Mouse (Mus musculus) forebrain, embryonic 15.5 days (tissue): ENCODE results near the gene Snd1. TPM values are rescaled to one million over a fixed set of nuclear protein-coding genes. Genes with fewer than 3 reads are reported as not detected.

ENCODE experiments used
- ATAC-seq: fragments of 200-750 bp; cut with Nextera tagmentation; replicated peaks from 2 replicates; pipeline ENCODE4 v1.8.0; 2017; ENCODE audit warnings: mild to moderate bottlenecking, moderate TSS enrichment, moderate library complexity
- H3K27ac ChIP-seq: fragments of 300-500 bp; sonication (generic); replicated peaks from 2 replicates; pipeline ENCODE4 v1.5.1; 2015; ENCODE audit warnings: mild to moderate bottlenecking, inconsistent platforms
- H3K27me3 ChIP-seq: fragments of 300-500 bp; sonication (generic); 2 replicates; pipeline ENCODE4 v1.6.1; 2015; ENCODE audit warnings: inconsistent platforms
- H3K36me3 ChIP-seq: fragments of 300-500 bp; sonication (generic); 2 replicates; pipeline ENCODE4 v1.6.1; 2015; ENCODE audit warnings: mild to moderate bottlenecking, inconsistent platforms
- H3K4me1 ChIP-seq: fragments of 300-500 bp; sonication (generic); 2 replicates; pipeline ENCODE4 v1.6.1; 2015; ENCODE audit warnings: inconsistent platforms
- H3K4me2 ChIP-seq: fragments of 300-500 bp; sonication (generic); replicated peaks from 2 replicates; pipeline ENCODE4 v1.6.1; 2015; ENCODE audit warnings: mild to moderate bottlenecking, inconsistent platforms
- H3K4me3 ChIP-seq: fragments of 300-500 bp; sonication (generic); 2 replicates; pipeline ENCODE4 v1.5.1; 2015; ENCODE audit warnings: mild to moderate bottlenecking, inconsistent platforms
- H3K9ac ChIP-seq: fragments of 300-500 bp; sonication (generic); replicated peaks from 2 replicates; pipeline ENCODE4 v1.6.1; 2015; ENCODE audit warnings: mild to moderate bottlenecking, inconsistent platforms
- H3K9me3 ChIP-seq: fragments of 300-500 bp; sonication (generic); 2 replicates; pipeline ENCODE4 v1.6.1; 2016; ENCODE audit warnings: inconsistent platforms
- WGBS: fragments of 180-500 bp; shearing (Covaris S2); methylation state at CpG from one replicate; pipeline ENCODE4 v1.1.7; 2015; ENCODE audit warnings: mixed read lengths; 5-methylcytosine and 5-hydroxymethylcytosine counted together
- polyA plus RNA-seq: library from polyadenylated mRNA; unstranded; fragments of >200 nt; fragmentation: Nextera tagmentation; extraction: Ambion mirVana; gene quantifications from 2 replicates; pipeline ENCODE4 v1.2.1, GENCODE M21; 2015

Snd1 gene
- polyA plus RNA-seq, 1 experiment from 2014 or later, result 77.6 TPM

DNA sequence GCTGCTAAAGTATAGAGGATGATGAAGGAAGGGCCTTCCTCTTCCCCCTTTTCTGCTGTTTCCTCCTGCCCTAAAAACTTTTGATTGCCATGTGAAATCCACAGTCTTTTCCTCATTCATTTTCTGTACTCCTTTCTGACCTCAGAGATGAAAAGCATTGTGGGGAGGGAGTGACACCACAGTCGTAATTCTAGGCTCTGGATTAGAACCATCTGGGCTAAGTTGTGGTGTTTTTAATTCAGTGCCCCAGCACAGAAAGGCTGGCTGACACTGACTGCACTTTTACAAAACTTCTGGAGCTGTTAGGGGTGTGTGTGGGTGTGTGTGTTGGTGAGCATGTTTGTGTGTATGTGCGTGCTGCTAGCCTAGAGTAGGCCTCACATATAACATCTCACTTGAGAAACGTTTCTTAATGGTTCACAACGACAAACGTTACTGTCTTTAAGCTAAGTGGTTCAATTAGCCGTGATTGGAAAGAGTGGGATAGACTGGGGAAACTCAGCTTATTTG is 373.4 kb downstream of the Snd1 start:
- WGBS, result 54% methylated on average over 6 of the region's 6 CpGs
- no peaks in the 10 kb centered on the region for H3K36me3 ChIP-seq
- H3K9me3 ChIP-seq, result no peaks in the 10 kb centered on the region
- no peak overlapping the region for H3K4me2 ChIP-seq
- no peak overlapping the region for H3K27ac ChIP-seq
- no peak overlapping the region for H3K9ac ChIP-seq
- peaks cover 34% of the 10 kb centered on the region for H3K4me1 ChIP-seq
- no peaks in the 10 kb centered on the region for H3K27me3 ChIP-seq
- no peak for ATAC-seq
- no peak overlapping the region for H3K4me3 ChIP-seq

- H3K36me3 ChIP-seq, result no peaks in the 10 kb centered on the region
- H3K9me3 ChIP-seq, result no peaks in the 10 kb centered on the region
- ATAC-seq, result no peak
- H3K4me1 ChIP-seq, result peaks cover 37% of the 10 kb centered on the region
- H3K4me3 ChIP-seq, result no peak overlapping the region
- H3K9ac ChIP-seq, result no peak overlapping the region
- WGBS, result 57% methylated on average over 9 of the region's 9 CpGs
- no peak overlapping the region for H3K4me2 ChIP-seq
- no peak overlapping the region for H3K27ac ChIP-seq
- no peaks in the 10 kb centered on the region for H3K27me3 ChIP-seq
Observed at GRCm38 (mm10) chr6:28848891-28849290, 374.0 kb downstream of the Snd1 start.

- no peak for ATAC-seq
- H3K4me1 ChIP-seq, result peaks cover 42% of the 10 kb centered on the region
Observed at GRCm38 (mm10) chr6:28849317-28849716, 374.4 kb downstream of the Snd1 start.

DNA sequence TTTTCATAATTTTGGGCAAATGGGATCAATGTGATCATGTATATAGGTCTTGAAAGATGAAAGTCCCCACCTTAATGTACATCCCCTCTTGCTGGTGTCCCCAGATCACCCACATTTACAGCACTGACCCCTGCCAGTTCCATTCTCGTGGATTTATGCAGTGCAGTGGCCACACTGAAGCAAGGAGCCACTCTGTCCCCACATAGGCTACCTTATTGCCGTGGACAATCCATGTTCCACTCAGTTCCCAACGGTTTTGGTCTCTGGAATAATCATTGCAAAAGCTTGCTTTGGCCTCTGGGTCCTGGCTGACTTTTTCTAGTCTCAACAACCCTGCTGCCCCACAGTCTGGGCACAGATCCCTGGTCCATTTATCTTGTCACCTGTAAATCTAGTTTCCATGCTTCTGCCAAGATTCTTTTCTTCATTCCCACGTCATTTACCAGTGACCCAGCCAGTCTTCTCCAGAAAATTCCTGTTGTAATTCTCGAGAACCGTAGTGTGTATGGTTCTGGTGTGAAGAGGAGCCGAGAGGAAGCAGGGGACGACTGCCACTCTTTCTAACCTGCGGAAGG is 375.5 kb downstream of the Snd1 start:
- ATAC-seq, result no peak
- H3K36me3 ChIP-seq, result no peaks in the 10 kb centered on the region
- no peak overlapping the region for H3K4me2 ChIP-seq
- no peak overlapping the region for H3K9ac ChIP-seq
- no peak overlapping the region for H3K4me3 ChIP-seq
- H3K27me3 ChIP-seq, result no peaks in the 10 kb centered on the region
- 91% methylated on average over 9 of the region's 9 CpGs for WGBS
- peaks cover 42% of the 10 kb centered on the region for H3K4me1 ChIP-seq
- no peaks in the 10 kb centered on the region for H3K9me3 ChIP-seq
- H3K27ac ChIP-seq, result no peak overlapping the region

More at GRCm38 (mm10) chr6:28849317-28849716, 374.4 kb downstream of the Snd1 start:
- Histone ChIP-seq H3K9ac (no peak overlapping the region), H3K36me3 (no peaks in the 10 kb centered on the region), H3K9me3 (no peaks in the 10 kb centered on the region), H3K4me3 (no peak overlapping the region), H3K4me2 (no peak overlapping the region), H3K27me3 (no peaks in the 10 kb centered on the region), H3K27ac (no peak overlapping the region)
- WGBS, result 20% methylated on average over 3 of the region's 3 CpGs

GRCm38 (mm10) chr6:28852342-28852741 is 377.4 kb downstream of the Snd1 start:
- no peak overlapping the region for H3K27ac ChIP-seq

DNA sequence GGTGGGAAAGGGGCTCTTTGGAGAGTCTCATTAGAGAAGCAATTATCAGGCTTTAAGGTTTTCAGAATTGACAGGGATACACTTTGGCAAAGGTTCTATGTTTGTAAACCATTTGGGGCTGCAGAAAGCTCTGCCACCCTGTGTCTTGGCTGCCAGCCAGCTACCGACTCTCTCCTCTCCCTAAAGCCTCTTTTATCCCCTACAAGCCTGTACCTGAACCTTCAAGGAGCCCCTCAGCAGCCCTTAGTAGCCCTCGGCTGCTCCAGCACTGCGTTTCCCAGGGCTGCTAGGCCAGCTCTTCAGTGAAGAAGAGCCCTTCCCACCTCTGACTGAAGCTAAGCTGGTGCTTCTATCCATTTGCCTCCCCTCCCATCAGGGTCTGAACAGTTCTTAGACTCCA is 378.2 kb downstream of the Snd1 start:
- no peaks in the 10 kb centered on the region for H3K9me3 ChIP-seq
- H3K4me3 ChIP-seq, result no peak overlapping the region
- H3K27me3 ChIP-seq, result no peaks in the 10 kb centered on the region
- H3K4me1 ChIP-seq, result peaks cover 38% of the 10 kb centered on the region
- H3K36me3 ChIP-seq, result no peaks in the 10 kb centered on the region
- WGBS, result 19% methylated on average over 3 of the region's 3 CpGs
- H3K27ac ChIP-seq, result no peak overlapping the region; the same call in 1 of the 2 replicates
- H3K9ac ChIP-seq, result no peak overlapping the region
- H3K4me2 ChIP-seq, result no peak overlapping the region
- ATAC-seq, result peak; percentile 44

More at GRCm38 (mm10) chr6:28852342-28852741, 377.4 kb downstream of the Snd1 start:
- no peak overlapping the region for H3K4me2 ChIP-seq
- H3K9ac ChIP-seq, result no peak overlapping the region
- H3K36me3 ChIP-seq, result no peaks in the 10 kb centered on the region
- H3K4me1 ChIP-seq, result peaks cover 38% of the 10 kb centered on the region
- ATAC-seq, result 0 out of 2 replicates have a peak, but pooled peaks have one; percentile 12
- H3K4me3 ChIP-seq, result no peak overlapping the region
- 68% methylated on average over 7 of the region's 7 CpGs for WGBS
- H3K27me3 ChIP-seq, result no peaks in the 10 kb centered on the region
- no peaks in the 10 kb centered on the region for H3K9me3 ChIP-seq

GRCm38 (mm10) chr6:28853654-28854053 is 378.7 kb downstream of the Snd1 start:
- Histone ChIP-seq H3K27ac (no peak overlapping the region; the same call in 1 of the 2 replicates), H3K4me1 (peaks cover 34% of the 10 kb centered on the region), H3K9ac (no peak overlapping the region), H3K4me2 (no peak overlapping the region), H3K9me3 (no peaks in the 10 kb centered on the region), H3K36me3 (no peaks in the 10 kb centered on the region), H3K4me3 (no peak overlapping the region), H3K27me3 (no peaks in the 10 kb centered on the region)
- 14% methylated on average over 2 of the region's 2 CpGs for WGBS
- ATAC-seq, result no peak

DNA sequence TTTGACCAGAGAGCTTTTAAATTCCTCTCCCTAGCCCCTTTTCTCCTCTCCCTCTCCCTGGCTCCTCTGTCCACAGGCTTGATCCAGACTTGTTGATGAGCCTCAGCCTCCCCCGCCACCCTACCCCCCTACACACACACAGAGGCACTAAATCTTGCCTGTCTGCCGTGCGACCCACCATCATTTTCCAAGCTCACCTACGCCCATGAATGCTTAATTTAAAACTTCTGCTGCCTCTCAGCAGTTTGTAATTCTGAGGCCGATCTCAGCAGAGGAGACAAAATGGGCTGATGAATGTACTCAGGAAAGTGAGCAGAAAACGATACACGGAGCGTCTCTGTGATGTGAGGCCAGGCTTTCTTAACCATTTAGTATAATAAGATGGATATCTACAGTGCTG is 379.7 kb downstream of the Snd1 start:
- ATAC-seq, result no peak
- H3K27ac ChIP-seq, result no peak overlapping the region

GRCm38 (mm10) chr6:28855442-28855841 is 380.5 kb downstream of the Snd1 start:
- no peak overlapping the region for H3K9ac ChIP-seq
- no peak for ATAC-seq
- WGBS, result 37% methylated on average over 3 of the region's 3 CpGs
- H3K4me3 ChIP-seq, result no peak overlapping the region
- no peak overlapping the region for H3K4me2 ChIP-seq
- no peaks in the 10 kb centered on the region for H3K27me3 ChIP-seq
- H3K4me1 ChIP-seq, result peaks cover 24% of the 10 kb centered on the region
- H3K36me3 ChIP-seq, result no peaks in the 10 kb centered on the region
- no peak overlapping the region for H3K27ac ChIP-seq
- no peaks in the 10 kb centered on the region for H3K9me3 ChIP-seq

More for the DNA sequence above, 379.7 kb downstream of the Snd1 start:
- Histone ChIP-seq H3K4me3 (no peak overlapping the region), H3K36me3 (no peaks in the 10 kb centered on the region), H3K9ac (no peak overlapping the region), H3K27me3 (no peaks in the 10 kb centered on the region), H3K4me2 (no peak overlapping the region), H3K4me1 (peaks cover 25% of the 10 kb centered on the region), H3K9me3 (no peaks in the 10 kb centered on the region)
- 51% methylated on average over 8 of the region's 8 CpGs for WGBS

- Histone ChIP-seq H3K36me3 (no peaks in the 10 kb centered on the region), H3K9ac (no peak overlapping the region), H3K27me3 (no peaks in the 10 kb centered on the region), H3K4me3 (no peak overlapping the region), H3K4me2 (no peak overlapping the region), H3K9me3 (no peaks in the 10 kb centered on the region), H3K27ac (no peak overlapping the region), H3K4me1 (peaks cover 24% of the 10 kb centered on the region)
- ATAC-seq, result no peak
- 94% methylated on average over 4 of the region's 4 CpGs for WGBS
Observed at GRCm38 (mm10) chr6:28856789-28857188, 381.9 kb downstream of the Snd1 start.

- Histone ChIP-seq H3K4me2 (no peak overlapping the region), H3K27me3 (no peaks in the 10 kb centered on the region), H3K4me1 (peaks cover 20% of the 10 kb centered on the region), H3K36me3 (no peaks in the 10 kb centered on the region), H3K9ac (no peak overlapping the region), H3K9me3 (no peaks in the 10 kb centered on the region), H3K4me3 (no peak overlapping the region), H3K27ac (no peak overlapping the region)
- no peak for ATAC-seq
- WGBS, result 75% methylated on average over 2 of the region's 2 CpGs
Observed at GRCm38 (mm10) chr6:28857198-28858180, 382.6 kb downstream of the Snd1 start.

DNA sequence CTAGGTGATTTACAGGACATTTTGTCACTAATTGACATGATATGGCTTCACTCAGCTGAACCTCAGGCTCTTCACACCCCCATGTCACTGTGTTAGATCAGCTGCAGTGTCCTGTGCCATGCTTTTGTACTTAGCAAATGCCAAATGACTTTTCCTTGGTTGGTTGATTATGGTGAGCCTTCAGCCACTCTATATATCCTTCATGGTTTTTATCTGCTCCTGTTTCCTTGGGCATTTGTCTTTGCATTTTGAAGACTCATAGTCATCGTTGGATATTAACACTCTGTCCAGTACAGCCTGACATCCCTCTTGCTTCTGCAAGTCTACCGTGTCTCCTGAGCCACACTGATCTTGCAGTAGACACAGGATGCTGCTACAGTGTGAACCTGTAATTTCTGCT is 384.2 kb downstream of the Snd1 start:
- peaks cover 5% of the 10 kb centered on the region for H3K4me1 ChIP-seq
- H3K27ac ChIP-seq, result no peak overlapping the region
- H3K36me3 ChIP-seq, result no peaks in the 10 kb centered on the region
- no peak overlapping the region for H3K9ac ChIP-seq
- ATAC-seq, result no peak
- H3K9me3 ChIP-seq, result no peaks in the 10 kb centered on the region
- H3K4me2 ChIP-seq, result no peak overlapping the region
- H3K27me3 ChIP-seq, result no peaks in the 10 kb centered on the region
- H3K4me3 ChIP-seq, result no peak overlapping the region
- 91% methylated on average over 2 of the region's 2 CpGs for WGBS
